Mouse (Mus musculus) testis, postnatal 10 days (tissue): ENCODE results near the gene Mon2.

Experiments
- DNase-seq: peaks from one replicate; pipeline ENCODE4 v3.0.0; 2021; ENCODE audit warnings: low spot score

Gene Mon2

GRCm38 (mm10) chr10:123076245-123077023, at the start of gene Mon2:
Gene Mon2 (minus strand): TSS chr10:123076505.
- DNase-seq = peak; percentile 99

GRCm38 (mm10) chr10:123120666-123121392, 44.5 kb upstream of the Mon2 start:
- no peak for DNase-seq

GRCm38 (mm10) chr10:123116861-123117260, 40.6 kb upstream of the Mon2 start:
- DNase-seq = no peak

GRCm38 (mm10) chr10:123113466-123113865, 37.2 kb upstream of the Mon2 start:
- DNase-seq = no peak

GRCm38 (mm10) chr10:123112787-123113168, 36.5 kb upstream of the Mon2 start:
- no peak for DNase-seq

GRCm38 (mm10) chr10:123112056-123112786, 35.9 kb upstream of the Mon2 start:
- DNase-seq = no peak

- no peak for DNase-seq
Observed at GRCm38 (mm10) chr10:123110548-123110947, 34.2 kb upstream of the Mon2 start.

GRCm38 (mm10) chr10:123108527-123108926, 32.2 kb upstream of the Mon2 start:
- no peak for DNase-seq

GRCm38 (mm10) chr10:123108121-123108520, 31.8 kb upstream of the Mon2 start:
- no peak for DNase-seq

GRCm38 (mm10) chr10:123101303-123101702, 25.0 kb upstream of the Mon2 start:
- DNase-seq = no peak

GRCm38 (mm10) chr10:123100584-123100983, 24.3 kb upstream of the Mon2 start:
- DNase-seq = no peak

GRCm38 (mm10) chr10:123094504-123094903, 18.2 kb upstream of the Mon2 start:
- no peak for DNase-seq

- DNase-seq = no peak
Observed at GRCm38 (mm10) chr10:123092577-123092976, 16.3 kb upstream of the Mon2 start.

GRCm38 (mm10) chr10:123091737-123092136, 15.4 kb upstream of the Mon2 start:
- DNase-seq = peak; percentile 61

GRCm38 (mm10) chr10:123089425-123089930, 13.2 kb upstream of the Mon2 start:
- DNase-seq = no peak

- no peak for DNase-seq
Observed at GRCm38 (mm10) chr10:123086847-123087246, 10.5 kb upstream of the Mon2 start.

- no peak for DNase-seq
Observed at GRCm38 (mm10) chr10:123084900-123085641, 8.8 kb upstream of the Mon2 start.

GRCm38 (mm10) chr10:123084307-123084706, 8.0 kb upstream of the Mon2 start:
- DNase-seq = no peak

GRCm38 (mm10) chr10:123075751-123076242, 508 bp downstream of the Mon2 start:
- no peak for DNase-seq

GRCm38 (mm10) chr10:123071997-123072396, 4.3 kb downstream of the Mon2 start:
- no peak for DNase-seq

GRCm38 (mm10) chr10:123063021-123063420, 13.3 kb downstream of the Mon2 start:
- no peak for DNase-seq

GRCm38 (mm10) chr10:123060831-123061230, 15.5 kb downstream of the Mon2 start:
- no peak for DNase-seq
